Mouse (Mus musculus) liver, postnatal 0 days (tissue): ENCODE data around the gene Spata5. TPM values are rescaled to one million over a fixed set of nuclear protein-coding genes. Genes with fewer than 3 reads are reported as not detected.

ENCODE experiments used
- ATAC-seq: fragments of 200-750 bp; cut with Nextera tagmentation; 2 replicates; pipeline ENCODE4 v1.8.0; 2017; ENCODE audit warnings: mild to moderate bottlenecking, moderate library complexity
- DNase-seq: peaks from one replicate; pipeline ENCODE4 v3.0.0-alpha.2; 2016
- H3K27ac ChIP-seq: fragments of 300-500 bp; sonication (generic); 2 replicates; pipeline ENCODE4 v1.5.1; 2014; ENCODE audit warnings: antibody characterized with exemption, moderate library complexity, mild to moderate bottlenecking, low read depth
- H3K27me3 ChIP-seq: fragments of 300-500 bp; sonication (generic); 2 replicates; pipeline ENCODE4 v1.6.1; 2014; ENCODE audit warnings: low read length, control low read depth, mixed read lengths; ENCODE audit not compliant: insufficient read depth
- H3K36me3 ChIP-seq: fragments of 300-500 bp; sonication (generic); replicated peaks from 2 replicates; pipeline ENCODE4 v1.6.1; 2014; ENCODE audit warnings: mild to moderate bottlenecking, control low read depth, low read length, moderate library complexity, mixed read lengths; ENCODE audit not compliant: insufficient read depth
- H3K4me1 ChIP-seq: fragments of 300-500 bp; sonication (generic); 2 replicates; pipeline ENCODE4 v1.6.1; 2014; ENCODE audit warnings: antibody characterized with exemption, mild to moderate bottlenecking, control low read depth; ENCODE audit not compliant: insufficient read depth
- H3K4me2 ChIP-seq: fragments of 300-500 bp; sonication (generic); 2 replicates; pipeline ENCODE4 v1.6.1; 2014; ENCODE audit warnings: low read depth, mild to moderate bottlenecking, low read length, moderate library complexity, mixed read lengths
- H3K4me3 ChIP-seq: fragments of 300-500 bp; sonication (generic); 2 replicates; pipeline ENCODE4 v1.5.1; 2014; ENCODE audit warnings: low read depth, low read length
- H3K9ac ChIP-seq: fragments of 300-500 bp; sonication (generic); replicated peaks from 2 replicates; pipeline ENCODE4 v1.6.1; 2014; ENCODE audit warnings: mild to moderate bottlenecking, moderate library complexity
- H3K9me3 ChIP-seq: fragments of 300-500 bp; sonication (generic); 2 replicates; pipeline ENCODE4 v1.6.1; 2016; ENCODE audit warnings: mild to moderate bottlenecking, control low read depth, low read length, mixed read lengths
- CTCF ChIP-seq: sonication (generic); IDR thresholded peaks from 2 replicates; pipeline ENCODE4 v1.5.1; 2016; ENCODE audit warnings: antibody characterized with exemption, low read depth
- EP300 ChIP-seq: IDR thresholded peaks from 2 replicates; pipeline ENCODE4 v1.6.1; 2016; ENCODE audit warnings: antibody characterized with exemption, low read depth, mild to moderate bottlenecking
- WGBS: fragments of 180-500 bp; shearing (Covaris S2); extraction: QIAGEN DNeasy Blood & Tissue Kit; methylation state at CpG from one replicate; pipeline ENCODE4 v1.1.7; 2014; ENCODE audit not compliant: insufficient replicate concordance; 5-methylcytosine and 5-hydroxymethylcytosine counted together
- polyA plus RNA-seq: library from polyadenylated mRNA; unstranded; fragments of >200 nt; fragmentation: Nextera tagmentation; extraction: Ambion mirVana; gene quantifications from 2 replicates; pipeline ENCODE4 v1.2.1, GENCODE M21; 2015

Spata5 gene
- polyA plus RNA-seq, 1 experiment from 2014 or later = 13.8 TPM

- no peak for ATAC-seq
- Histone ChIP-seq H3K9ac (no peak overlapping the region), H3K4me2 (no peak overlapping the region), H3K4me1 (peaks cover 44% of the 10 kb centered on the region), H3K27me3 (no peaks in the 10 kb centered on the region), H3K4me3 (no peak overlapping the region), H3K27ac (peak overlapping the region; percentile 73), H3K36me3 (no peaks in the 10 kb centered on the region), H3K9me3 (no peaks in the 10 kb centered on the region)
- no peak for TF ChIP-seq EP300
- WGBS = 35% methylated on average over 7 of the region's 7 CpGs
- DNase-seq = no peak
These were observed 136.9 kb downstream of the Spata5 start for GRCm38 (mm10) chr3:37556412-37557113.

GRCm38 (mm10) chr3:37557741-37558479 is 138.2 kb downstream of the Spata5 start:
- Histone ChIP-seq H3K4me3 (no peak overlapping the region), H3K4me2 (no peak overlapping the region; the same call in 1 of the 2 replicates), H3K36me3 (no peaks in the 10 kb centered on the region), H3K4me1 (peaks cover 45% of the 10 kb centered on the region), H3K9ac (peak overlapping the region; percentile 3), H3K27ac (peak overlapping the region; percentile 73), H3K9me3 (no peaks in the 10 kb centered on the region), H3K27me3 (no peaks in the 10 kb centered on the region)
- 38% methylated on average over 4 of the region's 4 CpGs for WGBS
- TF ChIP-seq EP300 = peak; percentile 22; the same call in 1 of the 2 replicates
- TF ChIP-seq CTCF = no peak
- ATAC-seq = peak; percentile 47
- no peak for DNase-seq

- peak; percentile 100 for TF ChIP-seq EP300
- no peak for TF ChIP-seq CTCF
- Histone ChIP-seq H3K4me2 (peak overlapping the region; percentile 23; the same call in 1 of the 2 replicates), H3K9me3 (no peaks in the 10 kb centered on the region), H3K36me3 (no peaks in the 10 kb centered on the region), H3K27ac (peak overlapping the region; percentile 73), H3K27me3 (no peaks in the 10 kb centered on the region), H3K4me3 (no peak overlapping the region), H3K4me1 (peaks cover 42% of the 10 kb centered on the region), H3K9ac (peak overlapping the region; percentile 38; the same call in 1 of the 2 replicates)
- ATAC-seq = peak; percentile 91
- 47% methylated on average over 2 of the region's 2 CpGs for WGBS
- DNase-seq = peak; percentile 36
These were observed 139.6 kb downstream of the Spata5 start for GRCm38 (mm10) chr3:37559339-37559738.

- H3K36me3 ChIP-seq = no peaks in the 10 kb centered on the region
- WGBS = 74% methylated on average over 3 of the region's 3 CpGs
- no peaks in the 10 kb centered on the region for H3K9me3 ChIP-seq
- peak overlapping the region; percentile 9; the same call in 1 of the 2 replicates for H3K27ac ChIP-seq
- H3K4me3 ChIP-seq = no peak overlapping the region
- no peak for ATAC-seq
- H3K27me3 ChIP-seq = no peaks in the 10 kb centered on the region
- 0 out of 2 replicates have a peak overlapping the region, but pooled peaks have one; percentile 19 for H3K9ac ChIP-seq
- no peak for DNase-seq
- H3K4me2 ChIP-seq = no peak overlapping the region
- H3K4me1 ChIP-seq = peaks cover 41% of the 10 kb centered on the region
- TF ChIP-seq EP300 = no peak
- TF ChIP-seq CTCF = no peak
These were observed 141.8 kb downstream of the Spata5 start for GRCm38 (mm10) chr3:37561466-37561865.

- 67% methylated on average over 6 of the region's 6 CpGs for WGBS
- peaks cover 26% of the 10 kb centered on the region for H3K4me1 ChIP-seq
These were observed 146.4 kb downstream of the Spata5 start for GRCm38 (mm10) chr3:37566097-37566496.

GRCm38 (mm10) chr3:37567505-37567904 is 147.8 kb downstream of the Spata5 start:
- no peaks in the 10 kb centered on the region for H3K27me3 ChIP-seq
- H3K36me3 ChIP-seq = no peaks in the 10 kb centered on the region; the same call in 1 of the 2 replicates
- WGBS = 77% methylated on average over 1 of the region's 1 CpGs
- H3K27ac ChIP-seq = no peak overlapping the region
- TF ChIP-seq EP300 = no peak
- TF ChIP-seq CTCF = no peak
- no peaks in the 10 kb centered on the region for H3K9me3 ChIP-seq
- no peak overlapping the region for H3K4me2 ChIP-seq
- no peak overlapping the region for H3K9ac ChIP-seq
- peaks cover 18% of the 10 kb centered on the region for H3K4me1 ChIP-seq
- H3K4me3 ChIP-seq = no peak overlapping the region
- ATAC-seq (no peak), DNase-seq (no peak)

More at GRCm38 (mm10) chr3:37566097-37566496, 146.4 kb downstream of the Spata5 start:
- H3K27ac ChIP-seq = no peak overlapping the region
- ATAC-seq (peak; percentile 49; the same call in 1 of the 2 replicates), DNase-seq (no peak)
- H3K9me3 ChIP-seq = no peaks in the 10 kb centered on the region
- no peak overlapping the region for H3K4me3 ChIP-seq
- TF ChIP-seq CTCF = no peak
- peak; percentile 87 for TF ChIP-seq EP300
- no peak overlapping the region for H3K9ac ChIP-seq
- no peak overlapping the region for H3K4me2 ChIP-seq
- no peaks in the 10 kb centered on the region for H3K27me3 ChIP-seq
- no peaks in the 10 kb centered on the region; the same call in 1 of the 2 replicates for H3K36me3 ChIP-seq
